ENCODE assay signal across 20 mouse cellular contexts in genomic region chr5:102976540-102976939, GRCm38 (mm10).
DNase-seq lines count a peak whose midpoint lies in the region; ATAC-seq lines count a peak whose summit lies in the region.
"Had no signal": no experiment of that assay in that cellular context is flagged by ENCODE, and none has a peak within 500 bp of the region (broad histone marks: within the 10 kb centered on the region; RNA-seq: fewer than 3 reads in every experiment).

No protein-coding gene starts in this region.

- no peaks in the 10 kb centered on the region for H3K9me3 ChIP-seq in forebrain, embryonic 12.5 days
- no peaks in the 10 kb centered on the region for H3K9me3 ChIP-seq in forebrain, embryonic 11.5 days (ENCODE audit: control insufficient read depth, low read length)
- no peaks in the 10 kb centered on the region for H3K9me3 ChIP-seq in midbrain, embryonic 11.5 days (ENCODE audit: control insufficient read depth, low read length)
- H3K9me3 ChIP-seq in midbrain, embryonic 10.5 days (replicated peaks) = no peaks in the 10 kb centered on the region
- no peaks in the 10 kb centered on the region for H3K9me3 ChIP-seq in midbrain, embryonic 13.5 days
- H3K9me3 ChIP-seq: embryonic facial prominence, embryonic 15.5 days; heart, embryonic 10.5 days; stomach, embryonic 15.5 days had no signal

- peaks cover 21% of the 10 kb centered on the region for H3K4me1 ChIP-seq in forebrain, embryonic 12.5 days
- 0 out of 2 replicates have a peak, but pooled peaks cover 2% of the 10 kb centered on the region for H3K4me1 ChIP-seq in forebrain, embryonic 11.5 days (replicated peaks; ENCODE audit: control insufficient read depth, insufficient read depth, low read length)
- peaks cover 4% of the 10 kb centered on the region for H3K4me1 ChIP-seq in midbrain, embryonic 11.5 days (ENCODE audit: control insufficient read depth, insufficient read depth, low read length)
- peaks cover 15% of the 10 kb centered on the region for H3K4me1 ChIP-seq in midbrain, embryonic 10.5 days
- peaks cover 25% of the 10 kb centered on the region for H3K4me1 ChIP-seq in midbrain, embryonic 13.5 days (replicated peaks)
- H3K4me1 ChIP-seq: embryonic facial prominence, embryonic 15.5 days; stomach, embryonic 15.5 days had no signal

- peak overlapping the region; percentile 69 for H3K27ac ChIP-seq in forebrain, embryonic 12.5 days
- H3K27ac ChIP-seq in forebrain, embryonic 11.5 days (ENCODE audit: low read depth, low read length) = no peak overlapping the region
- no peak overlapping the region for H3K27ac ChIP-seq in midbrain, embryonic 11.5 days (ENCODE audit: low read depth, low read length)
- H3K27ac ChIP-seq in midbrain, embryonic 10.5 days (replicated peaks) = no peak overlapping the region
- H3K27ac ChIP-seq in midbrain, embryonic 13.5 days = peak overlapping the region; percentile 80
- H3K27ac ChIP-seq: embryonic facial prominence, embryonic 15.5 days; heart, embryonic 10.5 days; kidney, postnatal 0 days; macrophage; stomach, embryonic 15.5 days had no signal

- no peaks in the 10 kb centered on the region for H3K36me3 ChIP-seq in forebrain, embryonic 12.5 days (replicated peaks)
- H3K36me3 ChIP-seq in forebrain, embryonic 11.5 days (ENCODE audit: control insufficient read depth, insufficient read depth, low read length) = no peaks in the 10 kb centered on the region
- H3K36me3 ChIP-seq in midbrain, embryonic 11.5 days (ENCODE audit: control insufficient read depth, insufficient read depth, low read length) = no peaks in the 10 kb centered on the region
- H3K36me3 ChIP-seq in midbrain, embryonic 10.5 days = no peaks in the 10 kb centered on the region
- no peaks in the 10 kb centered on the region for H3K36me3 ChIP-seq in midbrain, embryonic 13.5 days
- H3K36me3 ChIP-seq: embryonic facial prominence, embryonic 15.5 days; heart, embryonic 10.5 days; stomach, embryonic 15.5 days had no signal

- H3K4me2 ChIP-seq in forebrain, embryonic 12.5 days = no peak overlapping the region
- no peak overlapping the region for H3K4me2 ChIP-seq in forebrain, embryonic 11.5 days (ENCODE audit: low read depth, low read length, severe bottlenecking)
- no peak overlapping the region for H3K4me2 ChIP-seq in midbrain, embryonic 11.5 days
- H3K4me2 ChIP-seq in midbrain, embryonic 13.5 days (replicated peaks) = no peak overlapping the region
- H3K4me2 ChIP-seq: embryonic facial prominence, embryonic 15.5 days; stomach, embryonic 15.5 days had no signal

- no peak for DNase-seq in forebrain, embryonic 11.5 days (ENCODE audit: low spot score)
- DNase-seq in midbrain, embryonic 11.5 days (ENCODE audit: low spot score, missing footprints) = peak; percentile 59
- no peak for DNase-seq in midbrain, embryonic 10.5 days (ENCODE audit: low spot score)
- DNase-seq in adrenal gland, adult 18-20 months (ENCODE audit: low spot score in 2 of 2) = no peak
- no peak for DNase-seq in ovary, postnatal 14 days (ENCODE audit: low spot score)
- DNase-seq: adrenal gland, postnatal 25 days; cerebellum, adult 9-10 months; gastrocnemius, postnatal 10 days; heart, postnatal 4 days; kidney, adult 18-20 months; right cerebral cortex, adult 18-20 months; thymus, postnatal 25 days had no signal

- ATAC-seq in forebrain, embryonic 12.5 days (ENCODE audit: low FRiP score) = no peak
- no peak for ATAC-seq in forebrain, embryonic 11.5 days (replicated peaks; ENCODE audit: low FRiP score)
- no peak for ATAC-seq in midbrain, embryonic 11.5 days (ENCODE audit: low FRiP score)
- ATAC-seq in midbrain, embryonic 13.5 days = no peak
- ATAC-seq: inflammation-experienced regulatory T-cells, adult 6 months had no signal

- H3K9ac ChIP-seq in forebrain, embryonic 12.5 days = no peak overlapping the region
- no peak overlapping the region for H3K9ac ChIP-seq in forebrain, embryonic 11.5 days (ENCODE audit: low read length)
- H3K9ac ChIP-seq in midbrain, embryonic 11.5 days (ENCODE audit: low read length) = no peak overlapping the region
- no peak overlapping the region for H3K9ac ChIP-seq in midbrain, embryonic 13.5 days (replicated peaks)
- H3K9ac ChIP-seq: embryonic facial prominence, embryonic 15.5 days; stomach, embryonic 15.5 days had no signal

- H3K4me3 ChIP-seq in forebrain, embryonic 12.5 days (replicated peaks) = no peak overlapping the region
- H3K4me3 ChIP-seq in forebrain, embryonic 11.5 days (ENCODE audit: low read depth, low read length) = no peak overlapping the region
- H3K4me3 ChIP-seq in midbrain, embryonic 11.5 days (ENCODE audit: low read depth, low read length) = no peak overlapping the region
- no peak overlapping the region for H3K4me3 ChIP-seq in midbrain, embryonic 10.5 days
- H3K4me3 ChIP-seq in midbrain, embryonic 13.5 days (replicated peaks) = no peak overlapping the region
- H3K4me3 ChIP-seq: embryonic facial prominence, embryonic 15.5 days; heart, embryonic 10.5 days; stomach, embryonic 15.5 days had no signal

- H3K27me3 ChIP-seq in forebrain, embryonic 12.5 days = no peaks in the 10 kb centered on the region
- H3K27me3 ChIP-seq in forebrain, embryonic 11.5 days (ENCODE audit: control insufficient read depth, insufficient read depth, low read length) = no peaks in the 10 kb centered on the region
- H3K27me3 ChIP-seq in midbrain, embryonic 11.5 days (ENCODE audit: control insufficient read depth, insufficient read depth, low read length) = no peaks in the 10 kb centered on the region
- no peaks in the 10 kb centered on the region for H3K27me3 ChIP-seq in midbrain, embryonic 10.5 days (ENCODE audit: low read depth, poor library complexity, severe bottlenecking)
- H3K27me3 ChIP-seq in midbrain, embryonic 13.5 days = no peaks in the 10 kb centered on the region
- H3K27me3 ChIP-seq: embryonic facial prominence, embryonic 15.5 days; stomach, embryonic 15.5 days had no signal

Comparison
In these comparisons a context has a peak if more than half of its experiments do, and no peak if none do; other contexts are left out.
1. H3K27ac ChIP-seq: peak in forebrain, embryonic 12.5 days (single experiment) and midbrain, embryonic 13.5 days (single experiment); none in forebrain, embryonic 11.5 days (single experiment), midbrain, embryonic 11.5 days (single experiment) and midbrain, embryonic 10.5 days (single experiment).